Comparison of ENCODE assay signal across 12 mouse cellular contexts in genomic region chr3:146567884-146568530, GRCm38 (mm10). TPM values are rescaled to one million over a fixed set of nuclear protein-coding genes. Genes with fewer than 3 reads are reported as not detected.
DNase-seq lines count a peak whose midpoint lies in the region; ATAC-seq and TF ChIP-seq lines count a peak whose summit lies in the region.
"Had no signal": no experiment of that assay in that cellular context is flagged by ENCODE, and none has a peak within 500 bp of the region (broad histone marks: within the 10 kb centered on the region; RNA-seq: fewer than 3 reads in every experiment).

No protein-coding gene starts in this region.

- no peak for TF ChIP-seq CTCF in liver, postnatal 0 days (IDR thresholded peaks at IDR 0.05; ENCODE audit: low read depth)
- TF ChIP-seq CTCF in midbrain, postnatal 0 days (IDR thresholded peaks at IDR 0.05) = no peak

- ATAC-seq in liver, embryonic 13.5 days (ENCODE audit: low read depth) = peak; percentile 20; the same call in 1 of the 2 replicates
- ATAC-seq in liver, embryonic 11.5 days (replicated peaks; ENCODE audit: low FRiP score) = no peak
- peak; percentile 68 for ATAC-seq in liver, postnatal 0 days
- ATAC-seq in midbrain, postnatal 0 days (ENCODE audit: low FRiP score) = no peak

- no peak for DNase-seq in liver, embryonic 13.5 days
- DNase-seq in liver, embryonic 11.5 days (ENCODE audit: low spot score) = no peak
- DNase-seq in adipocyte (ENCODE audit: low spot score) = peak; percentile 18
- peak; percentile 79 for DNase-seq in fibroblast of lung, adult 2 months (ENCODE audit: low read depth)
- DNase-seq in liver, postnatal 0 days = peak; percentile 55
- DNase-seq in midbrain, postnatal 0 days (ENCODE audit: low spot score) = no peak
- DNase-seq in ovary, postnatal 10 days (ENCODE audit: low spot score) = no peak
- DNase-seq: lung, postnatal 36 days had no signal

- TF ChIP-seq EP300 in liver, postnatal 0 days (IDR thresholded peaks at IDR 0.05; ENCODE audit: low read depth) = no peak

- H3K9ac ChIP-seq in liver, embryonic 13.5 days = no peak overlapping the region
- no peak overlapping the region for H3K9ac ChIP-seq in liver, embryonic 11.5 days (ENCODE audit: low read depth, low read length)
- H3K9ac ChIP-seq in liver, postnatal 0 days (replicated peaks) = peak overlapping the region; percentile 22; the same call in 1 of the 2 replicates
- no peak overlapping the region for H3K9ac ChIP-seq in midbrain, postnatal 0 days (replicated peaks; ENCODE audit: low read length, poor library complexity, severe bottlenecking)
- H3K9ac ChIP-seq: embryonic facial prominence, embryonic 15.5 days had no signal

- no peak overlapping the region for H3K4me2 ChIP-seq in liver, embryonic 13.5 days
- no peak overlapping the region for H3K4me2 ChIP-seq in liver, embryonic 11.5 days
- H3K4me2 ChIP-seq in liver, postnatal 0 days (ENCODE audit: low read depth, low read length) = no peak overlapping the region
- H3K4me2 ChIP-seq in midbrain, postnatal 0 days (ENCODE audit: low read depth, low read length, poor library complexity, severe bottlenecking) = no peak overlapping the region
- H3K4me2 ChIP-seq: embryonic facial prominence, embryonic 15.5 days had no signal

- no peaks in the 10 kb centered on the region for H3K36me3 ChIP-seq in liver, embryonic 13.5 days
- H3K36me3 ChIP-seq in liver, embryonic 11.5 days (ENCODE audit: control insufficient read depth, insufficient read depth, low read length) = no peaks in the 10 kb centered on the region
- no peaks in the 10 kb centered on the region for H3K36me3 ChIP-seq in liver, postnatal 0 days (replicated peaks; ENCODE audit: insufficient read depth, low read length)
- no peaks in the 10 kb centered on the region for H3K36me3 ChIP-seq in midbrain, postnatal 0 days (ENCODE audit: insufficient read depth, low read length)
- H3K36me3 ChIP-seq: embryonic facial prominence, embryonic 15.5 days had no signal

- H3K9me3 ChIP-seq in liver, embryonic 13.5 days (replicated peaks) = no peaks in the 10 kb centered on the region
- H3K9me3 ChIP-seq in liver, embryonic 11.5 days (ENCODE audit: control insufficient read depth, low read length) = no peaks in the 10 kb centered on the region
- H3K9me3 ChIP-seq in liver, postnatal 0 days (ENCODE audit: low read length) = no peaks in the 10 kb centered on the region
- H3K9me3 ChIP-seq in midbrain, postnatal 0 days (ENCODE audit: low read length) = no peaks in the 10 kb centered on the region
- H3K9me3 ChIP-seq: embryonic facial prominence, embryonic 15.5 days had no signal

- H3K27me3 ChIP-seq in liver, embryonic 13.5 days = no peaks in the 10 kb centered on the region
- H3K27me3 ChIP-seq in liver, embryonic 11.5 days (replicated peaks; ENCODE audit: control insufficient read depth, insufficient read depth, low read length) = no peaks in the 10 kb centered on the region
- H3K27me3 ChIP-seq in liver, postnatal 0 days (ENCODE audit: insufficient read depth, low read length) = no peaks in the 10 kb centered on the region
- H3K27me3 ChIP-seq in midbrain, postnatal 0 days (ENCODE audit: insufficient read depth, low read length) = no peaks in the 10 kb centered on the region
- H3K27me3 ChIP-seq: embryonic facial prominence, embryonic 15.5 days had no signal

- H3K4me1 ChIP-seq in liver, embryonic 13.5 days (replicated peaks) = no peaks in the 10 kb centered on the region
- H3K4me1 ChIP-seq in liver, embryonic 11.5 days (replicated peaks; ENCODE audit: control insufficient read depth, insufficient read depth, low read length) = no peaks in the 10 kb centered on the region
- H3K4me1 ChIP-seq in liver, postnatal 0 days (ENCODE audit: insufficient read depth) = peaks cover 5% of the 10 kb centered on the region; the same call in 1 of the 2 replicates
- no peaks in the 10 kb centered on the region for H3K4me1 ChIP-seq in midbrain, postnatal 0 days (ENCODE audit: insufficient read depth, low read length)
- H3K4me1 ChIP-seq: embryonic facial prominence, embryonic 15.5 days had no signal

- H3K4me3 ChIP-seq in liver, embryonic 13.5 days (replicated peaks) = no peak overlapping the region
- H3K4me3 ChIP-seq in liver, embryonic 11.5 days (ENCODE audit: low read depth, low read length) = no peak overlapping the region
- no peak overlapping the region for H3K4me3 ChIP-seq in liver, postnatal 0 days (ENCODE audit: low read depth, low read length)
- H3K4me3 ChIP-seq in midbrain, postnatal 0 days (ENCODE audit: low read depth, low read length) = no peak overlapping the region
- H3K4me3 ChIP-seq: embryonic facial prominence, embryonic 15.5 days had no signal

- 49% methylated on average over 9 of the region's 9 CpGs for WGBS in liver, embryonic 13.5 days (ENCODE audit: insufficient replicate concordance)
- WGBS in liver, embryonic 11.5 days = 55% methylated on average over 9 of the region's 9 CpGs
- WGBS in liver, postnatal 0 days (ENCODE audit: insufficient replicate concordance) = 54% methylated on average over 9 of the region's 9 CpGs
- 89% methylated on average over 9 of the region's 9 CpGs for WGBS in midbrain, postnatal 0 days

- H3K27ac ChIP-seq in liver, embryonic 13.5 days = no peak overlapping the region
- no peak overlapping the region for H3K27ac ChIP-seq in liver, embryonic 11.5 days (ENCODE audit: low read depth, low read length)
- H3K27ac ChIP-seq in liver, postnatal 0 days (ENCODE audit: low read depth) = peak overlapping the region; percentile 81
- H3K27ac ChIP-seq in midbrain, postnatal 0 days (ENCODE audit: low read depth, low read length) = no peak overlapping the region
- H3K27ac ChIP-seq: embryonic facial prominence, embryonic 15.5 days had no signal

RNA-seq across cellular contexts. Expression of gene Uox, which starts 2.2 kb away (rescaled TPM):
- polyA plus RNA-seq in liver, embryonic 13.5 days (2015; fragmentation: Nextera tagmentation; extraction: Ambion mirVana) = 2.1 and 3.0 TPM in 2 replicates
- 0.34 and 0.55 TPM in 2 replicates for polyA plus RNA-seq in liver, embryonic 11.5 days (2014; fragmentation: Nextera tagmentation; extraction: Ambion mirVana)
- polyA plus RNA-seq in liver, postnatal 0 days (2015; fragmentation: Nextera tagmentation; extraction: Ambion mirVana) = 213 and 245 TPM in 2 replicates
- total RNA-seq in midbrain, postnatal 0 days (2014; rRNA removed) = not detected in 2 replicates
- 0.30 and 0.39 TPM in 2 replicates for polyA plus RNA-seq in midbrain, postnatal 0 days (2015; fragmentation: Nextera tagmentation; extraction: Ambion mirVana)
- total RNA-seq: hematopoietic stem cell, adult 5-6 weeks; neutrophil, adult 5-6 weeks had no signal
- polyA plus RNA-seq: brain, embryonic 14.5 days had no signal

RNA-seq across cellular contexts. Expression of gene Rpf1, which starts 46.8 kb away (rescaled TPM):
- polyA plus RNA-seq in liver, embryonic 13.5 days (2015; fragmentation: Nextera tagmentation; extraction: Ambion mirVana) = 41.5 and 52.6 TPM in 2 replicates
- 74.7 and 77.6 TPM in 2 replicates for polyA plus RNA-seq in liver, embryonic 11.5 days (2014; fragmentation: Nextera tagmentation; extraction: Ambion mirVana)
- polyA plus RNA-seq in liver, postnatal 0 days (2015; fragmentation: Nextera tagmentation; extraction: Ambion mirVana) = 24.0 and 24.6 TPM in 2 replicates
- 22.0 and 31.7 TPM in 2 replicates for total RNA-seq in midbrain, postnatal 0 days (2014; rRNA removed)
- 24.7 and 26.2 TPM in 2 replicates for polyA plus RNA-seq in midbrain, postnatal 0 days (2015; fragmentation: Nextera tagmentation; extraction: Ambion mirVana)

RNA-seq across cellular contexts. Expression of gene Dnase2b, which starts 47.4 kb away (rescaled TPM):
- polyA plus RNA-seq in liver, embryonic 13.5 days (2015; fragmentation: Nextera tagmentation; extraction: Ambion mirVana) = 0.35 and 0.54 TPM in 2 replicates
- polyA plus RNA-seq in liver, embryonic 11.5 days (2014; fragmentation: Nextera tagmentation; extraction: Ambion mirVana) = 0.09 and 0.11 TPM in 2 replicates
- polyA plus RNA-seq in liver, postnatal 0 days (2015; fragmentation: Nextera tagmentation; extraction: Ambion mirVana) = 3.9 and 4.0 TPM in 2 replicates
- total RNA-seq in midbrain, postnatal 0 days (2014; rRNA removed) = not detected in 2 replicates
- polyA plus RNA-seq in midbrain, postnatal 0 days (2015; fragmentation: Nextera tagmentation; extraction: Ambion mirVana) = not detected in 2 replicates
- total RNA-seq: hematopoietic stem cell, adult 5-6 weeks; neutrophil, adult 5-6 weeks had no signal
- polyA plus RNA-seq: brain, embryonic 14.5 days had no signal

Comparison
In these comparisons a context has a peak if more than half of its experiments do, and no peak if none do; other contexts are left out.
1. ATAC-seq: peak in liver, embryonic 13.5 days (single experiment) and liver, postnatal 0 days (single experiment); none in liver, embryonic 11.5 days (single experiment) and midbrain, postnatal 0 days (single experiment).
2. DNase-seq: peak in adipocyte (single experiment), fibroblast of lung, adult 2 months (single experiment) and liver, postnatal 0 days (single experiment); none in liver, embryonic 13.5 days (single experiment), liver, embryonic 11.5 days (single experiment), midbrain, postnatal 0 days (single experiment) and ovary, postnatal 10 days (single experiment).
3. RNA of gene Uox, which starts 2.2 kb away (polyA plus RNA-seq): 213 to 245 TPM in liver, postnatal 0 days; 2.1 to 3.0 TPM in liver, embryonic 13.5 days, 0.34 to 0.55 TPM in liver, embryonic 11.5 days and 0.30 to 0.39 TPM in midbrain, postnatal 0 days; every median in the first group is over 10 times any median in the second.